Mouse (Mus musculus) intestine, embryonic 15.5 days (tissue): Measurements from ENCODE around the gene Itprip. TPM values are rescaled to one million over a fixed set of nuclear protein-coding genes. Genes with fewer than 3 reads are reported as not detected.

ENCODE experiments used
- ATAC-seq: fragments of 200-750 bp; cut with Nextera tagmentation; 2 replicates; pipeline ENCODE4 v1.8.0; 2017; ENCODE audit warnings: moderate TSS enrichment, moderate library complexity
- H3K27ac ChIP-seq: fragments of 300-500 bp; sonication (generic); 2 replicates; pipeline ENCODE4 v1.5.1; 2015; ENCODE audit warnings: mild to moderate bottlenecking, inconsistent platforms
- H3K27me3 ChIP-seq: fragments of 300-500 bp; sonication (generic); replicated peaks from 2 replicates; pipeline ENCODE4 v1.6.1; 2015; ENCODE audit warnings: inconsistent platforms
- H3K36me3 ChIP-seq: fragments of 300-500 bp; sonication (generic); 2 replicates; pipeline ENCODE4 v1.6.1; 2015; ENCODE audit warnings: inconsistent platforms
- H3K4me1 ChIP-seq: fragments of 300-500 bp; sonication (generic); replicated peaks from 2 replicates; pipeline ENCODE4 v1.6.1; 2015; ENCODE audit warnings: inconsistent platforms
- H3K4me2 ChIP-seq: fragments of 300-500 bp; sonication (generic); replicated peaks from 2 replicates; pipeline ENCODE4 v1.6.1; 2015; ENCODE audit warnings: mild to moderate bottlenecking, inconsistent platforms
- H3K4me3 ChIP-seq: fragments of 300-500 bp; sonication (generic); replicated peaks from 2 replicates; pipeline ENCODE4 v1.5.1; 2015; ENCODE audit warnings: inconsistent platforms
- H3K9ac ChIP-seq: fragments of 300-500 bp; sonication (generic); 2 replicates; pipeline ENCODE4 v1.6.1; 2015; ENCODE audit warnings: inconsistent platforms
- H3K9me3 ChIP-seq: fragments of 300-500 bp; sonication (generic); 2 replicates; pipeline ENCODE4 v1.6.1; 2016; ENCODE audit warnings: inconsistent platforms
- WGBS: fragments of 180-500 bp; shearing (Covaris S2); methylation state at CpG from one replicate; pipeline ENCODE4 v1.1.7; 2015; 5-methylcytosine and 5-hydroxymethylcytosine counted together
- polyA plus RNA-seq: library from polyadenylated mRNA; unstranded; fragments of >200 nt; fragmentation: Nextera tagmentation; extraction: Ambion mirVana; gene quantifications from 2 replicates; pipeline ENCODE4 v1.2.1, GENCODE M21; 2015

Gene Itprip
- polyA plus RNA-seq, 1 experiment from 2014 or later = 9.8 TPM

DNA sequence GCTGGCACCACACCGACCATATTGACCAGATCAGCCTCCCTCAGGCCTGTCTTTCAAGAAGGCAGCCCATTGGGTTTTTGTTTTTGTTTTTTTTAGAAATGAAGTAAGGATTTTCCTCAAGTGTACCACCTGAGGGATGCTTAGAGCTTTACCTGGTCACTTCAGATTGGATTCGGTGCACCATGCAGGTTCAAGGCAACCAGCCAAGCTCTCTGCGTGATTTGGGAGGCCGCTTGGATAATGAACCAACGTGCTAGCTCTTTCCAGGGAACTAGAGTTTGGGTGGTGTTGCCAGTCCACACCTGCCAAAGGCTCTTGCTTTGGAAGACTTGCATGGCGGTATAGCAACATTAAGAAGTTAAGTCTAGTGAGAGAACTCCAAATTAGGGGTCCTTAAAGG is 26.0 kb downstream of the Itprip start:
- no peaks in the 10 kb centered on the region for H3K9me3 ChIP-seq
- H3K9ac ChIP-seq = no peak overlapping the region
- no peak overlapping the region for H3K4me3 ChIP-seq
- H3K4me2 ChIP-seq = no peak overlapping the region
- 95% methylated on average over 6 of the region's 6 CpGs for WGBS
- H3K36me3 ChIP-seq = 0 out of 2 replicates have a peak, but pooled peaks cover 22% of the 10 kb centered on the region
- no peak overlapping the region for H3K27ac ChIP-seq
- peaks cover 21% of the 10 kb centered on the region; the same call in 1 of the 2 replicates for H3K4me1 ChIP-seq
- no peak for ATAC-seq
- no peaks in the 10 kb centered on the region for H3K27me3 ChIP-seq

DNA sequence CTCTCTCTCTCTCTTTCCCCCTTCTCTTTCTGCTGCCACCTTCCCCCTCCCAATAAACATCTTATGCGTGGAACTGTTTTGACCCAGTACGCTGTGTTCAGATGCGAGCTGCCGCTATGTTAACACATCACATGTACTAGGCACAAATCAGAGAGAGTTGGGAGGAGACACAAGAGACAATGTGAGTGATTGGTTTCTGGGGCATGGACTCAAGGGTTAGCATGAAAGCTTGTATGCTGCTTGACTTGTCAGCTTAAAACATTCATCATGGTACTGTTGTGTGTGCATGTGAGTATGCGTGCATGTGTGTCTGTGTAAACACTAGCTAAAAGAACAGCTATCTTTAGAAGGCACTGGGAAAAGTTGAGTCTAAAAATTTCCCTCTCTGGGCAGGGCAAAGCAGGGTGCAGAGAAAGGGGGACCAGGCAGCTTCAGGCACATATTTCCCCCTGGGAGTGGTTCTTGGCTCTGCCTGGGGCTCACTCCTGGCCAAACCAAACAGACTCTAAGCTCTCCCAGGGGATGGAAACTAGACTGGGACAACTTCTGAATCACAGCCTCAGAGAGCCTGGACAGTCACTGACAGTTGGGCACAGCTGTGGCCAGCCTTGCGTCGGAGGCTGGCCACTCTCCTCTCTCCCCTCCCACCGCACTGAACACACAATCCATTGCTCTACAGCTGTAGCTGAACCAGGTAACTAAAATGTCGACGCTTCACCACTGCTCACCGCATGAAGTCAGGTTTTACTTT is 27.4 kb downstream of the Itprip start:
- WGBS = 46% methylated on average over 11 of the region's 11 CpGs
- H3K4me3 ChIP-seq = no peak overlapping the region
- H3K27me3 ChIP-seq = no peaks in the 10 kb centered on the region
- H3K4me2 ChIP-seq = no peak overlapping the region
- H3K9me3 ChIP-seq = no peaks in the 10 kb centered on the region
- peaks cover 23% of the 10 kb centered on the region; the same call in 1 of the 2 replicates for H3K4me1 ChIP-seq
- H3K27ac ChIP-seq = peak overlapping the region; percentile 56; the same call in 1 of the 2 replicates
- H3K36me3 ChIP-seq = 0 out of 2 replicates have a peak, but pooled peaks cover 15% of the 10 kb centered on the region
- ATAC-seq = peak; percentile 52
- no peak overlapping the region for H3K9ac ChIP-seq

DNA sequence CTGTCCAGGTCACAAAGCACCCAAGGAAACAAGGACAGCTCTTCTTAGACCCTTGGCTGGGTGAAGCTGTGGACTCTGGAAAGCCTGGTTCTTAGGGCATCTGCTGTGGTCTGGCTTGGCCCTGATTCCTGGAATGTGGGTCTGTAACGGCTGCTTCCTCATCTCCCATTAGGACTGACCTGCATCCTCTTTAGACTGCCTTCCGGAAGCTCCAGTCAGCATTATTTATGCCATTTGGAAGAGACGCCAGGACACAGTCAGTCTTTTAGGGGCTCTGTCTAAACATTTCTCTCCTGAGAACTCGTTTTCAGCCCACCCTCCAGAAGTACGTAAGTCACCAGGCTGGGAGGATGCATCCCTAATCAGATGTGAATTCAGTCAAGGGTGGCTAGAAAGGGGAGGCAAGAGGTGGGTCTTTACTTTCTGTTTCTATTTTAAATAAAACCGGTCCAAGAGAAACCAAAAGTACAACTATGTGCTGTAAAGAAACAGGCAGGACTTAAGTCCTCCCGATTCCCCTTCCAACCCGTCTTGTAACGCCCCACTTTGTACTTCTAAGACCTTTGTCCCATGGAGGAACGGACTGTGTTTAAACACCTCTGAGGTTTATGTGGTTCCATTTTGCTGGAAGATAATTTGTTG is 28.5 kb downstream of the Itprip start:
- Histone ChIP-seq H3K27ac (peak overlapping the region; percentile 56), H3K9ac (no peak overlapping the region), H3K4me3 (no peak overlapping the region), H3K36me3 (0 out of 2 replicates have a peak, but pooled peaks cover 5% of the 10 kb centered on the region), H3K4me2 (peak overlapping the region; percentile 20), H3K27me3 (no peaks in the 10 kb centered on the region), H3K4me1 (peaks cover 23% of the 10 kb centered on the region; the same call in 1 of the 2 replicates), H3K9me3 (no peaks in the 10 kb centered on the region)
- WGBS = 33% methylated on average over 10 of the region's 10 CpGs
- ATAC-seq = 0 out of 2 replicates have a peak, but pooled peaks have one; percentile 24

DNA sequence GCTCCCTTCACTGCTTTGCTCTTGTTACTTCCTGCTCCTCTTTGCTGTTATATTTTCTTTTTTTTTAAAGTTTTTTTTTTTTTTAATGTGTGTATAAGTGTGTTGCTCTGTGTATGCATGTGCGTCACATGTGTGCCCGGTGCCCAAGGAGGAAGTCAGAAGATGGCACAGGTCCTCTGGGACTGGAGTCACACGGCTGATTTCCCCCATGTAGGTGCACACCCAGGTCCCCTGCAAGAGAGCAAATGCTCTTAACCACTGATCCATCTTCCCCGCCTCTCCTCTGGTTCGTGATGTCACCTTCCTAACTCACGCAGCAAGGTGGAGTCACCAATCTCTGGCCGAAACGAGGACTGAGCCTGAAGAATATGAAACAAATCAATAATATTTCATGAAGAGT is 31.1 kb downstream of the Itprip start:
- no peak overlapping the region for H3K27ac ChIP-seq

DNA sequence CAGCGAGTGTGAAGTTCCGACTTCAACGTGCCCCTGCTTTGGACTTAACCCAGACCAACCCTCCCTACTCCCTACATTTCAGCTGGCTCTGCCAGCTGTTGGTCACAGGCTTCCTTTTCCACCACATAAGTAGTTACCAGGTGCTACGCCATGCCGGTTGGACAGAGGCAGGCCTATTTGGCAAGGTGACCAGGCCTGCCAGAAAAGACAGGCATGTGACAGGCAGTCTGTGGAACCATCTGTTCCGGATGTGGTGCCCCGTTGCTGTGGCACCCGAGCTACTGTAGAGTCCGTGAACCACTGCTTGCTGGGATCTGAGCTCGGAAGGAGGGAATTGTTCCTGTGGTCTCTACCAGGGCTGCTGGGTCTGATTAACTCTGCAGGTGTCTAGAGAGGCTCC is 31.7 kb downstream of the Itprip start:
- no peak for ATAC-seq
- Histone ChIP-seq H3K27me3 (no peaks in the 10 kb centered on the region), H3K9me3 (no peaks in the 10 kb centered on the region), H3K9ac (no peak overlapping the region), H3K36me3 (no peaks in the 10 kb centered on the region), H3K27ac (no peak overlapping the region), H3K4me2 (no peak overlapping the region), H3K4me1 (peaks cover 21% of the 10 kb centered on the region; the same call in 1 of the 2 replicates), H3K4me3 (no peak overlapping the region)
- 90% methylated on average over 10 of the region's 10 CpGs for WGBS

More for the DNA sequence above, 31.1 kb downstream of the Itprip start:
- WGBS = 91% methylated on average over 8 of the region's 8 CpGs
- no peak for ATAC-seq
- H3K36me3 ChIP-seq = no peaks in the 10 kb centered on the region
- H3K4me2 ChIP-seq = no peak overlapping the region
- peaks cover 23% of the 10 kb centered on the region; the same call in 1 of the 2 replicates for H3K4me1 ChIP-seq
- no peak overlapping the region for H3K9ac ChIP-seq
- H3K27me3 ChIP-seq = no peaks in the 10 kb centered on the region
- H3K9me3 ChIP-seq = no peaks in the 10 kb centered on the region
- H3K4me3 ChIP-seq = no peak overlapping the region

DNA sequence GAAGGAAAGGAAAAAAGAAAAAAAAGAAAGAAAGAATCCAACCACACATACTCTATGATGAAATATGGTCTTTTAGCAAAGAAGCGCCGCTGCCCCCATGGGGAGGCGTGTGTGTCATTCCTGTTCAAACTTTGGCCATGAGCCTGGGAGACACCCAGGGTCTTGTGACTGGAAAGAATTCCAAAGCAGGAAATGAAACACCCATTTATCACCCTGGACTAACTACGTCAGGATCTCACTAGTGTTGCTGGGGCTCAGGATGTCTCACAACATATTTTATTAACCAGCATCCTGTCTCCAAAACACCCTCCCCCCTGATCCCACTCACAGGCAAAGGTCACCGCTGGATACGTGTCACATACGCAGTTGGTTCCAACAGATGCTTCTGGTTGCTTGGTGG is 32.5 kb downstream of the Itprip start:
- no peak overlapping the region for H3K27ac ChIP-seq
- H3K27me3 ChIP-seq = no peaks in the 10 kb centered on the region
- H3K4me1 ChIP-seq = peaks cover 13% of the 10 kb centered on the region; the same call in 1 of the 2 replicates
- H3K9me3 ChIP-seq = no peaks in the 10 kb centered on the region
- no peak overlapping the region for H3K4me3 ChIP-seq
- H3K9ac ChIP-seq = no peak overlapping the region
- H3K36me3 ChIP-seq = no peaks in the 10 kb centered on the region
- WGBS = 33% methylated on average over 7 of the region's 7 CpGs
- 0 out of 2 replicates have a peak, but pooled peaks have one; percentile 37 for ATAC-seq
- H3K4me2 ChIP-seq = no peak overlapping the region

DNA sequence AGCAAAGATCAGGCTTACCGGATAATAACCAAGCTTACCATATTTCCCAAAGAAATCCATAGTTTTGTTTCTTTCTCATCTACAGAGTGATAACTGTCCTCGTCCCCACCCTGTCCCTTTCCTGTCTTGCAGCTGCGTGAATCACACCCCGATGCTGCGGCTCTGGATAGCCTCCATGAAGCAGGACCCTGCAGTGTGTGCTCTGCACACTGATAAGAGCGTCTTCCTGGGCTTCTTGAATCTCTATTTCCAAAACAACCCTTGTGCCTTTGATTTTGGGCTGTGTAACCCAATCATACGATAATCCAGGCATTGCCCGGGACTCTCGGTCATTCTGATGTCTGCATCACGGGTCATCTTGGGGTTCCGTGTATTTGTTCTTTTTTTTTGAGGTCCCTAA is 33.2 kb downstream of the Itprip start:
- Histone ChIP-seq H3K9ac (no peak overlapping the region), H3K4me2 (no peak overlapping the region), H3K4me1 (peaks cover 11% of the 10 kb centered on the region; the same call in 1 of the 2 replicates), H3K27me3 (no peaks in the 10 kb centered on the region), H3K9me3 (no peaks in the 10 kb centered on the region), H3K4me3 (no peak overlapping the region), H3K36me3 (no peaks in the 10 kb centered on the region), H3K27ac (no peak overlapping the region)
- 74% methylated on average over 11 of the region's 11 CpGs for WGBS
- no peak for ATAC-seq

DNA sequence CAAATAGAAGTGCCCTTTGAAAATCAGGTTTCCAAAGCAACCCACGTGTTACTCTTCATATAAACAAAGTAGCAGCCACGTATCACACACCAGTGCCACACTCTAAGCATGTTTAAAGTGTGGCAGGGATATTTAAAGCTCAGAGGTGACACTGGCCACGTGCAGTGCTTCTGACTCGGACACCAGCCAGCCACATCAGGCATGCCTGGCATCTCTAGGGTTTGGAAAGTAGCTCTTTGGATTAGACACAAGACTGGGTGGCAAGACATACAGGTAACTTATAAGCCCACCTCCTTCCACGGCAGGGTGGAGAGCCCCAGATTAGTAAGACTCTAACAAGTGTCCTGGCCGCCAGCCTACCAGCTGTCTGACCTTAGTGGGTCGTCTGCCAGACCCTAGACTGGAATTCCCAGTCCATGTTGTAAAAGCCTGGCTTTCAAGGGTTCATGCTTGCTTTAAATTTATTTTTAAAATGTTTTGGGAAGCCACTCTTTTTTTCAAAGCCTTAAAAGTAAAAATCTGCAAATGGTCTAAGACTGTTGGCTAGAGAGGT is 33.8 kb downstream of the Itprip start:
- Histone ChIP-seq H3K4me2 (no peak overlapping the region), H3K36me3 (no peaks in the 10 kb centered on the region), H3K27me3 (no peaks in the 10 kb centered on the region), H3K9me3 (no peaks in the 10 kb centered on the region), H3K4me1 (peaks cover 9% of the 10 kb centered on the region; the same call in 1 of the 2 replicates), H3K9ac (no peak overlapping the region), H3K27ac (no peak overlapping the region), H3K4me3 (no peak overlapping the region)
- WGBS = 55% methylated on average over 7 of the region's 7 CpGs
- ATAC-seq = no peak

DNA sequence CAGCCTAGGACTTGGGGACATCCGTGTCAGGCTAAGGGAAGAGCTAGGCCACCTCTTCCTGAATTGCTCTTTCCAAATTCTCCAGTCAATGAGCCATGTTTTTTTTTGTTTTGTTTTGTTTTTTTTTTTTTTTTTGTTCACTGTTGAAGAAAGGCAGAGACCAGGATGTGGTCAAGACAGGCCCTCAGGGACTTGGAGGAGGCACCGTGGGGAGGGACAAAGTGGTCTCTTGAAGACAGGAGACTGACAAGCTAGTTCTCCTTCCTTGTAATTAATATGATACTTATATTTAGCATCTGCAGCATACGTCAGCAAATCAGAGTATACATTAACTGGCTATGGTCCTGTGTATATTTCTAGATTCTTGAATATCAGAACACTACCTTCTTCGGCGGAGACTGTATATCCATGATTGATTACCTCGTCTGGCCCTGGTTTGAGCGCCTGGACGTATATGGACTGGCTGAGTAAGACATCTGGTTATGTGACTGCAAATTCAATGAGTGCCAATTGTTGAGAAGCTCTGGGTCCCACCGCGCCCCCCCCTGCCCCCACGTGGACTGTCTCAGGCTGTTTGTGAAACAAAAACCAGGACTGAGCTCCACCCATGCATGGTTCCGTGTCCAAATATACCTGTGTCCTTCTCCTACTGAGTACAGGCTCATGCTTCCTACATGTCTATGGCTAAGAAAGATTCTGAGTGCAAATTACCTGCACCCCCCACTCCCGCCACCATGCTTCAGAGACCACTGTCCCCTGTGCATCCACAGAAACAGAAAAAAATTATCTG is 34.6 kb downstream of the Itprip start:
- Histone ChIP-seq H3K4me1 (0 out of 2 replicates have a peak, but pooled peaks cover 2% of the 10 kb centered on the region), H3K9me3 (no peaks in the 10 kb centered on the region), H3K27me3 (no peaks in the 10 kb centered on the region), H3K27ac (no peak overlapping the region), H3K4me2 (no peak overlapping the region), H3K9ac (no peak overlapping the region), H3K36me3 (no peaks in the 10 kb centered on the region), H3K4me3 (no peak overlapping the region)
- 64% methylated on average over 13 of the region's 13 CpGs for WGBS
- no peak for ATAC-seq

DNA sequence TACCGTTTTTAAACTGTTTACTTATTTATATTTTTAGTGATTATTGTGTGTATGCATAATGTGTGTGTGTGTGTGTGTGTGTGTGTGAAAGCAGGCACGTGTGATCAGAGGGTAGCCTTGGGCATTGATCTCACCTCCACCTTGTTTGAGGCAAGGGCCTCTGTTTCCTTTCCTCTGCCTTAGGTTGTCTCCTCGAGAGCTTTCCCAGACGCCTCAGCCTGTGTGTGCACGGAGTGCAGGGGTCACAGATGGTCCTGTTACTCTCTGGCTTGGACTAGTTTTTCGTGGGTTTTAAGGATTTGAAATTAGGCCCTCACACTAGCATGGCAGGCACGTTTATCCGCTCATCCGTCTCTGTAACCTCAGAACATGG is 36.2 kb downstream of the Itprip start:
- no peak overlapping the region for H3K9ac ChIP-seq
- H3K4me3 ChIP-seq = no peak overlapping the region
- ATAC-seq = peak; percentile 50
- 0 out of 2 replicates have a peak, but pooled peaks cover 2% of the 10 kb centered on the region for H3K4me1 ChIP-seq
- H3K4me2 ChIP-seq = no peak overlapping the region
- no peaks in the 10 kb centered on the region for H3K27me3 ChIP-seq
- 49% methylated on average over 9 of the region's 9 CpGs for WGBS
- H3K27ac ChIP-seq = no peak overlapping the region
- no peaks in the 10 kb centered on the region for H3K36me3 ChIP-seq
- H3K9me3 ChIP-seq = no peaks in the 10 kb centered on the region

DNA sequence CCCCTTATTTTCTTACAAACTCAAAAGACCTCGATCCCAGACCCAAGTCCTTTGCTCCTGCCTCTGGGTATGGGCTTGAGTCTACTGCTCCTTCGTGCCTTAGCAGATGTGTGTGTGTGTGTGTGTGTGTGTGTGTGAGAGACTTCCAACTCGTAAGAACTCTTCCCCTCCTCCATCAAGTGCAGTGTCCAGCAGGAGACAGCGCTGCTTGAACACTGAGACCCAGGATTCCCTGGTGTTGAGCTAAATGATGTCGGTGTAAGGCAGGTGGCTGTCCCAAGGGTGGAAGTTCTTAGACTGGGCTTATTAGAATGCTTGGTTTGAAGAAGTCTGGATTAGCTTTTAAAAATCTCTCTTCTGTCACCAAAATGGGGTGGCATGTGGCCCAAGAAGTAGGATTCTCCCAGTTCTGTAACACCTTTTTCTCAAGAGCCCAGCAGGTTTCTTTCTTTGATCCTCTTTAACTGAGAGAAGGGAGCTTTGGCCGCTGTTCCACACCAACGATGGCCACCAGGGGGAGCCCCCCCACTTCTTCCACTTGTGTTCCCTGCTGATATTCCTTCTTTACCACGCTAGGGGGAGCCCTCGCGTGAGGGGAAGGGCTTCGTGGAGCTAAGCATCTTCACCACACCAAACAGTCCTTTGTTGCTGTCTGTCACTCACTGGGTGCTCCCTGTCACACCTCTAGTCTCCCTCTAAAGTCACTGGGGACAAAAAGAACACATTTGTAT is 36.8 kb downstream of the Itprip start:
- Histone ChIP-seq H3K4me1 (0 out of 2 replicates have a peak, but pooled peaks cover 2% of the 10 kb centered on the region), H3K27ac (no peak overlapping the region), H3K9ac (no peak overlapping the region), H3K36me3 (no peaks in the 10 kb centered on the region), H3K4me3 (no peak overlapping the region), H3K9me3 (no peaks in the 10 kb centered on the region), H3K27me3 (no peaks in the 10 kb centered on the region), H3K4me2 (no peak overlapping the region)
- 27% methylated on average over 11 of the region's 11 CpGs for WGBS
- peak; percentile 60 for ATAC-seq
